In genomic region chr7:67772231-67772630, GRCm38 (mm10) we compare ENCODE assay signal across 27 mouse cellular contexts. TPM values are rescaled to one million over a fixed set of nuclear protein-coding genes. Genes with fewer than 3 reads are reported as not detected.
DNase-seq lines count a peak whose midpoint lies in the region; ATAC-seq lines count a peak whose summit lies in the region.
"Had no signal": no experiment of that assay in that cellular context is flagged by ENCODE, and none has a peak within 500 bp of the region (broad histone marks: within the 10 kb centered on the region; RNA-seq: fewer than 3 reads in every experiment).

No protein-coding gene starts in this region.

- no peak overlapping the region for H3K4me2 ChIP-seq in midbrain, embryonic 11.5 days
- no peak overlapping the region for H3K4me2 ChIP-seq in midbrain, embryonic 14.5 days (ENCODE audit: low read length)
- H3K4me2 ChIP-seq: embryonic facial prominence, embryonic 13.5 days; embryonic facial prominence, embryonic 15.5 days; forebrain, embryonic 13.5 days; forebrain, embryonic 15.5 days had no signal

- ATAC-seq in midbrain, embryonic 11.5 days (ENCODE audit: low FRiP score): no peak
- no peak for ATAC-seq in midbrain, embryonic 14.5 days (ENCODE audit: low FRiP score, low TSS enrichment)
- ATAC-seq: activated CD4-positive, CD25-positive, alpha-beta regulatory T cell, adult 4 months; CD4-positive, CD25-positive, alpha-beta regulatory T cell, adult 4 months; forebrain, embryonic 13.5 days; forebrain, embryonic 15.5 days; forebrain, postnatal 0 days; Patski had no signal

- no peak overlapping the region for H3K9ac ChIP-seq in midbrain, embryonic 11.5 days (ENCODE audit: low read length)
- no peak overlapping the region for H3K9ac ChIP-seq in midbrain, embryonic 14.5 days (replicated peaks; ENCODE audit: low read length)
- H3K9ac ChIP-seq: embryonic facial prominence, embryonic 13.5 days; embryonic facial prominence, embryonic 15.5 days; forebrain, embryonic 13.5 days; forebrain, embryonic 15.5 days; forebrain, postnatal 0 days had no signal

- WGBS in midbrain, embryonic 11.5 days: 93% methylated on average over 9 of the region's 9 CpGs
- WGBS in midbrain, embryonic 14.5 days: 93% methylated on average over 9 of the region's 9 CpGs
- 91% methylated on average over 9 of the region's 9 CpGs for WGBS in hindbrain, embryonic 10.5 days

- no peaks in the 10 kb centered on the region for H3K9me3 ChIP-seq in midbrain, embryonic 11.5 days (ENCODE audit: control insufficient read depth, low read length)
- no peaks in the 10 kb centered on the region for H3K9me3 ChIP-seq in midbrain, embryonic 14.5 days (ENCODE audit: control insufficient read depth, low read length)
- no peaks in the 10 kb centered on the region for H3K9me3 ChIP-seq in hindbrain, embryonic 10.5 days
- H3K9me3 ChIP-seq: embryonic facial prominence, embryonic 13.5 days; embryonic facial prominence, embryonic 15.5 days; forebrain, embryonic 13.5 days; forebrain, embryonic 15.5 days had no signal

- 0 out of 2 replicates have a peak, but pooled peaks cover 3% of the 10 kb centered on the region for H3K4me1 ChIP-seq in midbrain, embryonic 11.5 days (ENCODE audit: control insufficient read depth, insufficient read depth, low read length)
- H3K4me1 ChIP-seq in midbrain, embryonic 14.5 days (ENCODE audit: control insufficient read depth, insufficient read depth, low read length): no peaks in the 10 kb centered on the region
- H3K4me1 ChIP-seq in hindbrain, embryonic 10.5 days (replicated peaks): peaks cover 15% of the 10 kb centered on the region
- H3K4me1 ChIP-seq: embryonic facial prominence, embryonic 15.5 days; forebrain, embryonic 13.5 days; forebrain, embryonic 15.5 days had no signal

- H3K27ac ChIP-seq in midbrain, embryonic 11.5 days (ENCODE audit: low read depth, low read length): no peak overlapping the region
- no peak overlapping the region for H3K27ac ChIP-seq in midbrain, embryonic 14.5 days (replicated peaks; ENCODE audit: low read depth, low read length)
- no peak overlapping the region for H3K27ac ChIP-seq in hindbrain, embryonic 10.5 days
- H3K27ac ChIP-seq: embryonic facial prominence, embryonic 13.5 days; embryonic facial prominence, embryonic 15.5 days; forebrain, embryonic 13.5 days; forebrain, embryonic 15.5 days had no signal

- no peak overlapping the region for H3K4me3 ChIP-seq in midbrain, embryonic 11.5 days (ENCODE audit: low read depth, low read length)
- H3K4me3 ChIP-seq in midbrain, embryonic 14.5 days (replicated peaks; ENCODE audit: low read depth, low read length): no peak overlapping the region
- H3K4me3 ChIP-seq in hindbrain, embryonic 10.5 days: no peak overlapping the region
- H3K4me3 ChIP-seq: embryonic facial prominence, embryonic 13.5 days; embryonic facial prominence, embryonic 15.5 days; erythroblast, embryonic 14.5 days; forebrain, embryonic 13.5 days; forebrain, embryonic 15.5 days had no signal

- no peaks in the 10 kb centered on the region for H3K27me3 ChIP-seq in midbrain, embryonic 11.5 days (ENCODE audit: control insufficient read depth, insufficient read depth, low read length)
- H3K27me3 ChIP-seq in midbrain, embryonic 14.5 days (ENCODE audit: control insufficient read depth, insufficient read depth, low read length): no peaks in the 10 kb centered on the region
- 0 out of 2 replicates have a peak, but pooled peaks cover 4% of the 10 kb centered on the region for H3K27me3 ChIP-seq in hindbrain, embryonic 10.5 days (ENCODE audit: insufficient read depth, poor library complexity, severe bottlenecking)
- H3K27me3 ChIP-seq: embryonic facial prominence, embryonic 13.5 days; forebrain, embryonic 13.5 days; forebrain, embryonic 15.5 days had no signal

- no peaks in the 10 kb centered on the region for H3K36me3 ChIP-seq in midbrain, embryonic 11.5 days (ENCODE audit: control insufficient read depth, insufficient read depth, low read length)
- H3K36me3 ChIP-seq in midbrain, embryonic 14.5 days (ENCODE audit: control insufficient read depth, insufficient read depth, low read length): no peaks in the 10 kb centered on the region
- no peaks in the 10 kb centered on the region for H3K36me3 ChIP-seq in hindbrain, embryonic 10.5 days
- H3K36me3 ChIP-seq: embryonic facial prominence, embryonic 13.5 days; embryonic facial prominence, embryonic 15.5 days; forebrain, embryonic 15.5 days; G1E had no signal

- peak; percentile 53 for DNase-seq in adrenal gland, postnatal 14 days
- no peak for DNase-seq in adrenal gland, adult 8-10 months
- DNase-seq in midbrain, embryonic 11.5 days (ENCODE audit: low spot score, missing footprints): peak; percentile 28
- DNase-seq in midbrain, embryonic 14.5 days: no peak
- DNase-seq in gonadal fat pad, adult 2 months (ENCODE audit: low read depth): peak; percentile 70
- DNase-seq in hindbrain, embryonic 10.5 days (ENCODE audit: low spot score): no peak
- DNase-seq: adrenal gland, adult 2 months; adrenal gland, postnatal 25 days; B cell, adult 2 months; cerebellum, adult 11 months; cerebellum, adult 18-20 months; cerebellum, adult 8-10 months; cerebellum, adult 9-11 months; cerebellum, postnatal 14 days; cerebellum, postnatal 36 days; embryo, embryonic 11 days; forebrain, postnatal 0 days had no signal

RNA-seq across cellular contexts. Expression of gene Synm, which starts 12.7 kb away (rescaled TPM):
- 8.9 and 10.2 TPM in 2 replicates for total RNA-seq in adrenal gland, postnatal 14 days (2021)
- total RNA-seq in adrenal gland, adult 8-10 months (2022): 10 to 100 TPM; 10.1 to 18.0 (median 12.0) TPM
- 0.91 and 1.3 TPM in 2 replicates for polyA plus RNA-seq in midbrain, embryonic 11.5 days (2014; fragmentation: Nextera tagmentation; extraction: Ambion mirVana)
- 2.0 and 2.4 TPM in 2 replicates for polyA plus RNA-seq in midbrain, embryonic 14.5 days (2014; fragmentation: Nextera tagmentation; extraction: Ambion mirVana)
- polyA plus RNA-seq in gonadal fat pad, adult 2 months (2012; rRNA removed): 14.7 and 14.8 TPM in 2 replicates
- 2.0 and 2.5 TPM in 2 replicates for polyA plus RNA-seq in hindbrain, embryonic 10.5 days (2016; fragmentation: Nextera tagmentation; extraction: Ambion mirVana)
- total RNA-seq: CH12.LX had no signal
- polyA plus RNA-seq: activated CD4-positive, CD25-positive, alpha-beta regulatory T cell, adult 4 months; CD4-positive, CD25-positive, alpha-beta regulatory T cell, adult 4 months; G1E had no signal

Comparison
In these comparisons a context has a peak if more than half of its experiments do, and no peak if none do; other contexts are left out.
1. DNase-seq: peak in adrenal gland, postnatal 14 days (single experiment), midbrain, embryonic 11.5 days (single experiment) and gonadal fat pad, adult 2 months (single experiment); none in adrenal gland, adult 8-10 months (single experiment), midbrain, embryonic 14.5 days (single experiment) and hindbrain, embryonic 10.5 days (single experiment).